Mouse (Mus musculus) limb, embryonic 11.5 days (tissue): Measurements from ENCODE around the gene Dnajc27. TPM values are rescaled to one million over a fixed set of nuclear protein-coding genes. Genes with fewer than 3 reads are reported as not detected.

Experiments
- ATAC-seq: fragments of 200-750 bp; cut with Nextera tagmentation; 2 replicates; pipeline ENCODE4 v1.8.0; 2017; ENCODE audit warnings: low read depth; ENCODE audit not compliant: insufficient number of reproducible peaks, low FRiP score, low TSS enrichment
- DNase-seq: peaks from one replicate; pipeline ENCODE4 v3.0.0-alpha.2; 2015; ENCODE audit warnings: low spot score
- H3K27ac ChIP-seq: fragments of 300-500 bp; sonication (generic); replicated peaks from 2 replicates; pipeline ENCODE4 v1.5.1; 2014; ENCODE audit warnings: low read depth, mild to moderate bottlenecking, low read length
- H3K27me3 ChIP-seq: fragments of 300-500 bp; sonication (generic); 2 replicates; pipeline ENCODE4 v1.6.1; 2014; ENCODE audit warnings: mild to moderate bottlenecking, low read length, mixed read lengths; ENCODE audit not compliant: control insufficient read depth, insufficient read depth
- H3K36me3 ChIP-seq: fragments of 300-500 bp; sonication (generic); 2 replicates; pipeline ENCODE4 v1.6.1; 2014; ENCODE audit warnings: mild to moderate bottlenecking, low read length, moderate library complexity, mixed read lengths; ENCODE audit not compliant: control insufficient read depth, insufficient read depth
- H3K4me1 ChIP-seq: fragments of 300-500 bp; sonication (generic); 2 replicates; pipeline ENCODE4 v1.6.1; 2014; ENCODE audit warnings: low read length, mixed read lengths; ENCODE audit not compliant: control insufficient read depth, insufficient read depth
- H3K4me2 ChIP-seq: fragments of 300-500 bp; sonication (generic); 2 replicates; pipeline ENCODE4 v1.6.1; 2014; ENCODE audit warnings: low read depth, mild to moderate bottlenecking, moderate library complexity; ENCODE audit not compliant: severe bottlenecking
- H3K4me3 ChIP-seq: fragments of 300-500 bp; sonication (generic); 2 replicates; pipeline ENCODE4 v1.5.1; 2014; ENCODE audit warnings: low read depth, low read length
- H3K9ac ChIP-seq: fragments of 300-500 bp; sonication (generic); 2 replicates; pipeline ENCODE4 v1.6.1; 2014; ENCODE audit warnings: mild to moderate bottlenecking, low read length
- H3K9me3 ChIP-seq: fragments of 300-500 bp; sonication (generic); 2 replicates; pipeline ENCODE4 v1.6.1; 2016; ENCODE audit warnings: low read length; ENCODE audit not compliant: control insufficient read depth
- WGBS: fragments of 180-500 bp; shearing (Covaris S2); extraction: QIAGEN DNeasy Blood & Tissue Kit; methylation state at CpG from one replicate; pipeline ENCODE4 v1.1.7; 2014; 5-methylcytosine and 5-hydroxymethylcytosine counted together
- polyA plus RNA-seq: library from polyadenylated mRNA; unstranded; fragments of >200 nt; fragmentation: Nextera tagmentation; extraction: Ambion mirVana; gene quantifications from 2 replicates; pipeline ENCODE4 v1.2.1, GENCODE M21; 2014

Gene Dnajc27
- polyA plus RNA-seq, 1 experiment from 2014 or later = 8.6 TPM

- no peaks in the 10 kb centered on the region for H3K4me1 ChIP-seq
- no peak overlapping the region for H3K4me2 ChIP-seq
- 79% methylated on average over 9 of the region's 9 CpGs for WGBS
- H3K27me3 ChIP-seq = no peaks in the 10 kb centered on the region
- DNase-seq (no peak), ATAC-seq (no peak)
- no peak overlapping the region for H3K9ac ChIP-seq
- H3K4me3 ChIP-seq = no peak overlapping the region
- no peak overlapping the region for H3K27ac ChIP-seq
- no peaks in the 10 kb centered on the region for H3K36me3 ChIP-seq
- no peaks in the 10 kb centered on the region for H3K9me3 ChIP-seq
Observed at GRCm38 (mm10) chr12:4071671-4072070, 10.7 kb upstream of the Dnajc27 start.

- no peak for DNase-seq
- no peak overlapping the region for H3K9ac ChIP-seq
- no peak overlapping the region for H3K27ac ChIP-seq
- 76% methylated on average over 8 of the region's 8 CpGs for WGBS
- no peaks in the 10 kb centered on the region for H3K9me3 ChIP-seq
- H3K27me3 ChIP-seq = no peaks in the 10 kb centered on the region
- no peaks in the 10 kb centered on the region for H3K4me1 ChIP-seq
- no peak overlapping the region for H3K4me2 ChIP-seq
- ATAC-seq = no peak
- no peak overlapping the region for H3K4me3 ChIP-seq
- H3K36me3 ChIP-seq = no peaks in the 10 kb centered on the region
Observed at GRCm38 (mm10) chr12:4075407-4075806, 7.0 kb upstream of the Dnajc27 start.

GRCm38 (mm10) chr12:4076383-4076782, 6.0 kb upstream of the Dnajc27 start:
- ATAC-seq (no peak), DNase-seq (no peak)
- H3K9me3 ChIP-seq = no peaks in the 10 kb centered on the region
- H3K4me3 ChIP-seq = no peak overlapping the region
- H3K4me2 ChIP-seq = no peak overlapping the region
- H3K36me3 ChIP-seq = no peaks in the 10 kb centered on the region
- H3K4me1 ChIP-seq = no peaks in the 10 kb centered on the region
- H3K27ac ChIP-seq = no peak overlapping the region
- H3K27me3 ChIP-seq = no peaks in the 10 kb centered on the region
- no peak overlapping the region for H3K9ac ChIP-seq

GRCm38 (mm10) chr12:4078069-4078468, 4.3 kb upstream of the Dnajc27 start:
- Histone ChIP-seq H3K27me3 (no peaks in the 10 kb centered on the region), H3K27ac (no peak overlapping the region), H3K36me3 (no peaks in the 10 kb centered on the region), H3K4me2 (no peak overlapping the region), H3K9me3 (no peaks in the 10 kb centered on the region), H3K4me3 (no peak overlapping the region), H3K4me1 (no peaks in the 10 kb centered on the region), H3K9ac (no peak overlapping the region)
- no peak for DNase-seq
- ATAC-seq = no peak
- 57% methylated on average over 1 of the region's 1 CpGs for WGBS

- WGBS = 0% methylated on average over 2 of the region's 2 CpGs
- ATAC-seq (no peak), DNase-seq (peak; percentile 92)
Observed at GRCm38 (mm10) chr12:4080311-4080710, 2.1 kb upstream of the Dnajc27 start.

GRCm38 (mm10) chr12:4083441-4083840, 1.1 kb downstream of the Dnajc27 start:
- Histone ChIP-seq H3K4me2 (peak overlapping the region; percentile 67), H3K9me3 (no peaks in the 10 kb centered on the region), H3K36me3 (peaks cover 2% of the 10 kb centered on the region; the same call in 1 of the 2 replicates), H3K4me3 (no peak overlapping the region), H3K9ac (no peak overlapping the region), H3K4me1 (0 out of 2 replicates have a peak, but pooled peaks cover 2% of the 10 kb centered on the region), H3K27ac (no peak overlapping the region), H3K27me3 (no peaks in the 10 kb centered on the region)
- DNase-seq = no peak
- no peak for ATAC-seq
- 68% methylated on average over 8 of the region's 8 CpGs for WGBS

More at GRCm38 (mm10) chr12:4080311-4080710, 2.1 kb upstream of the Dnajc27 start:
- Histone ChIP-seq H3K27me3 (no peaks in the 10 kb centered on the region), H3K4me3 (no peak overlapping the region), H3K9me3 (no peaks in the 10 kb centered on the region), H3K36me3 (no peaks in the 10 kb centered on the region), H3K9ac (no peak overlapping the region), H3K4me2 (no peak overlapping the region), H3K4me1 (0 out of 2 replicates have a peak, but pooled peaks cover 2% of the 10 kb centered on the region), H3K27ac (no peak overlapping the region)

- Histone ChIP-seq H3K4me1 (no peaks in the 10 kb centered on the region), H3K27ac (no peak overlapping the region), H3K36me3 (peaks cover 6% of the 10 kb centered on the region), H3K27me3 (no peaks in the 10 kb centered on the region), H3K9ac (no peak overlapping the region), H3K9me3 (no peaks in the 10 kb centered on the region), H3K4me3 (no peak overlapping the region), H3K4me2 (no peak overlapping the region)
- DNase-seq = peak; percentile 75
- 81% methylated on average over 4 of the region's 4 CpGs for WGBS
- no peak for ATAC-seq
Observed at GRCm38 (mm10) chr12:4107383-4107782, 25.0 kb downstream of the Dnajc27 start.

- no peak for DNase-seq
- H3K27me3 ChIP-seq = no peaks in the 10 kb centered on the region
- no peak overlapping the region for H3K4me2 ChIP-seq
- ATAC-seq = no peak
- no peak overlapping the region for H3K27ac ChIP-seq
- no peak overlapping the region for H3K9ac ChIP-seq
- H3K36me3 ChIP-seq = no peaks in the 10 kb centered on the region; the same call in 1 of the 2 replicates
- H3K4me3 ChIP-seq = no peak overlapping the region
- no peaks in the 10 kb centered on the region for H3K4me1 ChIP-seq
- 86% methylated on average over 9 of the region's 9 CpGs for WGBS
- H3K9me3 ChIP-seq = no peaks in the 10 kb centered on the region
Observed at GRCm38 (mm10) chr12:4116132-4116531, 33.7 kb downstream of the Dnajc27 start.

- 83% methylated on average over 3 of the region's 3 CpGs for WGBS
- ATAC-seq (no peak), DNase-seq (no peak)
Observed at GRCm38 (mm10) chr12:4117136-4117535, 34.8 kb downstream of the Dnajc27 start.

More at GRCm38 (mm10) chr12:4117136-4117535, 34.8 kb downstream of the Dnajc27 start:
- no peaks in the 10 kb centered on the region for H3K4me1 ChIP-seq
- H3K27me3 ChIP-seq = no peaks in the 10 kb centered on the region
- no peak overlapping the region for H3K4me2 ChIP-seq
- H3K4me3 ChIP-seq = no peak overlapping the region
- no peak overlapping the region for H3K9ac ChIP-seq
- no peaks in the 10 kb centered on the region; the same call in 1 of the 2 replicates for H3K36me3 ChIP-seq
- H3K27ac ChIP-seq = no peak overlapping the region
- no peaks in the 10 kb centered on the region for H3K9me3 ChIP-seq
